Mouse (Mus musculus) left cerebral cortex, postnatal 14 days (tissue): ENCODE measurements at regions not wholly inside any gene's neighbourhood (a gene's known extent, or its start where the extent isn't known, plus 50 kb on each side); places are given as distances from the start of the nearest gene placed in this dataset.

Source experiments
- DNase-seq, 2 experiments: peaks; one replicate each; pipeline ENCODE4 v3.0.0; 2021 to 2022; ENCODE audit warnings: low spot score in 2 of 2, mixed read lengths in 1 of 2
- intact Hi-C: fragments of 180-260 bp; cut with DNase I; formaldehyde crosslinking; loops from one replicate; pipeline ENCODE4 v1.15.1; 2025

GRCm38 (mm10) chr8:103407631-103408030, 622.2 kb upstream of the Cdh11 start:
- intact Hi-C loops: no loop called here
- no peak for DNase-seq

- intact Hi-C loops: no loop called here
These were observed 623.0 kb upstream of the Cdh11 start for GRCm38 (mm10) chr8:103408411-103408810.

GRCm38 (mm10) chr8:103409121-103409551, 623.7 kb upstream of the Cdh11 start:
- no peak for DNase-seq

More at GRCm38 (mm10) chr8:103408411-103408810, 623.0 kb upstream of the Cdh11 start:
- DNase-seq: no peak

GRCm38 (mm10) chr8:103412731-103413130, 627.3 kb upstream of the Cdh11 start:
- intact Hi-C loops: no loop called here
- DNase-seq: no peak

More at GRCm38 (mm10) chr8:103409121-103409551, 623.7 kb upstream of the Cdh11 start:
- intact Hi-C loops: no loop called here

- no peak for DNase-seq
- intact Hi-C loops: no loop called here
These were observed 628.4 kb upstream of the Cdh11 start for GRCm38 (mm10) chr8:103413589-103414575.

- intact Hi-C loops: no loop called here
- DNase-seq: no peak
These were observed 637.0 kb upstream of the Cdh11 start for GRCm38 (mm10) chr8:103422313-103422973.

- intact Hi-C loops: no loop called here
- DNase-seq: no peak
These were observed 640.5 kb upstream of the Cdh11 start for GRCm38 (mm10) chr8:103425967-103426366.

GRCm38 (mm10) chr8:103430874-103431492, 645.5 kb upstream of the Cdh11 start:
- DNase-seq: no peak
- intact Hi-C loops: loop anchor here (10.0 kb wide), 3 partner anchors 86 to 594 kb away; no protein-coding TSS in a partner anchor

GRCm38 (mm10) chr8:103433532-103434105, 648.2 kb upstream of the Cdh11 start:
- DNase-seq: no peak

GRCm38 (mm10) chr8:103438995-103439717, 653.7 kb upstream of the Cdh11 start:
- DNase-seq: peak in 1 of 2 experiments; percentile 14
- intact Hi-C loops: loop anchor here (10.0 kb wide), 3 partner anchors 94 to 586 kb away; no protein-coding TSS in a partner anchor

More at GRCm38 (mm10) chr8:103433532-103434105, 648.2 kb upstream of the Cdh11 start:
- intact Hi-C loops: loop anchor here (10.0 kb wide), 3 partner anchors 89 to 591 kb away; no protein-coding TSS in a partner anchor

- intact Hi-C loops: loop anchor here (10.0 kb wide), 1 partner anchor 656 kb away; the partner anchor contains the start of gene Cdh11
- DNase-seq: peak in 1 of 2 experiments; percentile 19
These were observed 655.7 kb upstream of the Cdh11 start for GRCm38 (mm10) chr8:103441163-103441562.

GRCm38 (mm10) chr8:103442420-103443125, 657.1 kb upstream of the Cdh11 start:
- intact Hi-C loops: loop anchor here (10.0 kb wide), 1 partner anchor 658 kb away; the partner anchor contains the start of gene Cdh11
- DNase-seq: no peak

- intact Hi-C loops: loop anchor here (10.0 kb wide), 1 partner anchor 660 kb away; the partner anchor contains the start of gene Cdh11
- DNase-seq: no peak
These were observed 656.8 kb upstream of the Cdh5 start for GRCm38 (mm10) chr8:103444577-103444976.

- intact Hi-C loops: loop anchor here (10.0 kb wide), 1 partner anchor 661 kb away; the partner anchor contains the start of gene Cdh11
These were observed 656.0 kb upstream of the Cdh5 start for GRCm38 (mm10) chr8:103445378-103445777.

GRCm38 (mm10) chr8:103447916-103448315, 653.5 kb upstream of the Cdh5 start:
- intact Hi-C loops: loop anchor here (10.0 kb wide), 1 partner anchor 663 kb away; the partner anchor contains the start of gene Cdh11
- DNase-seq: peak in 1 of 2 experiments; percentile 14

More at GRCm38 (mm10) chr8:103445378-103445777, 656.0 kb upstream of the Cdh5 start:
- DNase-seq: no peak

GRCm38 (mm10) chr8:103451381-103452018, 649.9 kb upstream of the Cdh5 start:
- no peak for DNase-seq
- intact Hi-C loops: no loop called here

- intact Hi-C loops: no loop called here
These were observed 644.2 kb upstream of the Cdh5 start for GRCm38 (mm10) chr8:103457176-103457575.

More at GRCm38 (mm10) chr8:103457176-103457575, 644.2 kb upstream of the Cdh5 start:
- no peak for DNase-seq
